Mouse (Mus musculus) thymus, adult 18-20 months (tissue): Measurements from ENCODE around the gene Fpgs.

Source experiments
- DNase-seq, 2 experiments: peaks; one replicate each; pipeline ENCODE4 v3.0.0; 2022; ENCODE audit warnings: mixed read lengths in 2 of 2

Fpgs gene

GRCm38 (mm10) chr2:32665853-32666252, 38.1 kb downstream of the Fpgs start:
- no peak for DNase-seq

GRCm38 (mm10) chr2:32665345-32665744, 38.6 kb downstream of the Fpgs start:
- DNase-seq, result no peak

GRCm38 (mm10) chr2:32662291-32662690, 41.7 kb downstream of the Fpgs start:
- DNase-seq, result no peak

- DNase-seq, result no peak
Measured at GRCm38 (mm10) chr2:32661509-32662107, 42.3 kb downstream of the Fpgs start.

- DNase-seq, result no peak
Measured at GRCm38 (mm10) chr2:32658873-32659272, 45.1 kb downstream of the Fpgs start.

GRCm38 (mm10) chr2:32655826-32656225, 48.1 kb downstream of the Fpgs start:
- no peak for DNase-seq

GRCm38 (mm10) chr2:32655394-32655744, 48.6 kb downstream of the Fpgs start:
- no peak for DNase-seq

GRCm38 (mm10) chr2:32654743-32655393, 49.1 kb downstream of the Fpgs start:
- no peak for DNase-seq

GRCm38 (mm10) chr2:32653764-32654163, 50.2 kb downstream of the Fpgs start:
- no peak for DNase-seq

GRCm38 (mm10) chr2:32647366-32647765, 56.6 kb downstream of the Fpgs start:
- DNase-seq, result no peak

- DNase-seq, result peak; percentile 26 to 37
Measured at GRCm38 (mm10) chr2:32646379-32647056, 57.4 kb downstream of the Fpgs start, which contains the start of gene Eng. Gene Eng (plus strand): TSS chr2:32646595.

GRCm38 (mm10) chr2:32645647-32646046, 58.3 kb downstream of the Fpgs start:
- DNase-seq, result no peak

GRCm38 (mm10) chr2:32644799-32645475, 59.0 kb downstream of the Fpgs start:
- DNase-seq, result no peak

GRCm38 (mm10) chr2:32644083-32644482, 59.9 kb downstream of the Fpgs start:
- DNase-seq, result no peak

GRCm38 (mm10) chr2:32642813-32643212, 61.1 kb downstream of the Fpgs start:
- no peak for DNase-seq

- DNase-seq, result no peak
Measured at GRCm38 (mm10) chr2:32641810-32642209, 62.1 kb downstream of the Fpgs start.

- DNase-seq, result no peak
Measured at GRCm38 (mm10) chr2:32640550-32641051, 63.3 kb downstream of the Fpgs start.

- DNase-seq, result no peak
Measured at GRCm38 (mm10) chr2:32639632-32640031, 64.3 kb downstream of the Fpgs start.

GRCm38 (mm10) chr2:32637778-32638281, 66.1 kb downstream of the Fpgs start:
- DNase-seq, result peak; percentile 69 to 76

GRCm38 (mm10) chr2:32636617-32637016, 67.3 kb downstream of the Fpgs start:
- DNase-seq, result no peak

GRCm38 (mm10) chr2:32634277-32635105, 69.5 kb downstream of the Fpgs start:
- no peak for DNase-seq

- no peak for DNase-seq
Measured at GRCm38 (mm10) chr2:32633660-32634059, 70.3 kb downstream of the Fpgs start.
